ENCODE assay signal across 8 mouse cellular contexts in the genomic region with DNA sequence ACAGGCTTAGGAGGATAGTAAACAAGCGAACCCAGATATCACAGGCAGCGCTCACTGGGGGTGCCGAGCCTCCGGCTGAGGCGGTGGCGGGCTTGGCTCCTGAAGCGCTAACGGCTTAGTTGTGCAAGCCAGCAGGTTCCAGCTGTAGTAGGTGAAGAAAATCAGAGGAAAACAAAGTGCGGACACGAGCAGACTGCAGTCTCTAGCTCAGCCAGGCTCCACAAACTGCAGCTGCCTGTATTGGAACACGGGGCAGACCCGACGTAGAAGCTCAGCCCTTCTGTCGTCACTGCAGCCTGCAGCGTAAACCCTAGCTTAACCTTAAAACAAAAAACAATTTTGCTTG. TPM values are rescaled to one million over a fixed set of nuclear protein-coding genes. Genes with fewer than 3 reads are reported as not detected.
A peak's percentile ranks its signal among the peaks of the same experiment; 100 is the strongest.
DNase-seq lines count a peak whose midpoint lies in the region; ATAC-seq lines count a peak whose summit lies in the region.

No protein-coding gene starts in this region.

- ATAC-seq in hindbrain, embryonic 12.5 days (ENCODE audit: low FRiP score): peak; percentile 49; the same call in 1 of the 2 replicates
- ATAC-seq in liver, embryonic 12.5 days: no peak
- peak; percentile 52; the same call in 1 of the 2 replicates for ATAC-seq in stomach, embryonic 15.5 days (ENCODE audit: insufficient read depth, low FRiP score, low read depth)
- ATAC-seq in monocyte, adult 5-6 weeks (replicated peaks; ENCODE audit: insufficient number of reproducible peaks, low FRiP score, low TSS enrichment, poor library complexity, severe bottlenecking): no peak

- H3K27ac ChIP-seq in hindbrain, embryonic 12.5 days: no peak overlapping the region
- H3K27ac ChIP-seq in liver, embryonic 12.5 days: no peak overlapping the region
- peak overlapping the region; percentile 48; the same call in 1 of the 2 replicates for H3K27ac ChIP-seq in stomach, embryonic 15.5 days

- peaks cover 8% of the 10 kb centered on the region; the same call in 1 of the 2 replicates for H3K4me1 ChIP-seq in hindbrain, embryonic 12.5 days
- H3K4me1 ChIP-seq in liver, embryonic 12.5 days: no peaks in the 10 kb centered on the region
- 0 out of 2 replicates have a peak, but pooled peaks cover 5% of the 10 kb centered on the region for H3K4me1 ChIP-seq in stomach, embryonic 15.5 days

- WGBS in hindbrain, embryonic 12.5 days: 13% methylated on average over 15 of the region's 15 CpGs
- WGBS in liver, embryonic 12.5 days (ENCODE audit: insufficient replicate concordance): 15% methylated on average over 15 of the region's 15 CpGs
- 5% methylated on average over 15 of the region's 15 CpGs for WGBS in stomach, embryonic 15.5 days

- no peaks in the 10 kb centered on the region for H3K9me3 ChIP-seq in hindbrain, embryonic 12.5 days (replicated peaks)
- peaks cover 10% of the 10 kb centered on the region; the same call in 1 of the 2 replicates for H3K9me3 ChIP-seq in liver, embryonic 12.5 days (replicated peaks)
- no peaks in the 10 kb centered on the region for H3K9me3 ChIP-seq in stomach, embryonic 15.5 days

- peak overlapping the region; percentile 30 for H3K4me3 ChIP-seq in hindbrain, embryonic 12.5 days
- peak overlapping the region; percentile 19; the same call in 1 of the 2 replicates for H3K4me3 ChIP-seq in liver, embryonic 12.5 days
- H3K4me3 ChIP-seq in stomach, embryonic 15.5 days (replicated peaks): peak overlapping the region; percentile 23

- H3K4me2 ChIP-seq in hindbrain, embryonic 12.5 days (replicated peaks): peak overlapping the region; percentile 57
- peak overlapping the region; percentile 41 for H3K4me2 ChIP-seq in liver, embryonic 12.5 days
- peak overlapping the region; percentile 52 for H3K4me2 ChIP-seq in stomach, embryonic 15.5 days

- DNase-seq in adrenal gland, postnatal 10 days: peak; percentile 43
- DNase-seq in adrenal gland, adult 18-20 months (ENCODE audit: low spot score in 2 of 2): no peak
- peak; percentile 29 for DNase-seq in right cerebral cortex, adult 18-20 months
- DNase-seq in right cerebral cortex, postnatal 4 days: no peak

- H3K36me3 ChIP-seq in hindbrain, embryonic 12.5 days: no peaks in the 10 kb centered on the region
- no peaks in the 10 kb centered on the region for H3K36me3 ChIP-seq in liver, embryonic 12.5 days
- H3K36me3 ChIP-seq in stomach, embryonic 15.5 days: no peaks in the 10 kb centered on the region

- no peaks in the 10 kb centered on the region for H3K27me3 ChIP-seq in hindbrain, embryonic 12.5 days
- peaks cover 16% of the 10 kb centered on the region; the same call in 1 of the 2 replicates for H3K27me3 ChIP-seq in liver, embryonic 12.5 days (replicated peaks)
- no peaks in the 10 kb centered on the region for H3K27me3 ChIP-seq in stomach, embryonic 15.5 days (replicated peaks)

- peak overlapping the region; percentile 45 for H3K9ac ChIP-seq in hindbrain, embryonic 12.5 days
- no peak overlapping the region for H3K9ac ChIP-seq in liver, embryonic 12.5 days
- H3K9ac ChIP-seq in stomach, embryonic 15.5 days: no peak overlapping the region

RNA-seq across cellular contexts. Expression of a gene that starts 4.5 kb away (rescaled TPM):
- total RNA-seq in adrenal gland, postnatal 10 days (2021): not detected
- total RNA-seq in adrenal gland, adult 18-20 months (2021): not detected
- polyA plus RNA-seq in hindbrain, embryonic 12.5 days (2016; fragmentation: Nextera tagmentation; extraction: Ambion mirVana): not detected in 2 replicates
- polyA plus RNA-seq in liver, embryonic 12.5 days (2016; fragmentation: Nextera tagmentation; extraction: Ambion mirVana): not detected in 2 replicates
- not detected in 2 replicates for polyA plus RNA-seq in stomach, embryonic 15.5 days (2015; fragmentation: Nextera tagmentation; extraction: Ambion mirVana)
- total RNA-seq in monocyte, adult 5-6 weeks (2017): not detected in 3 replicates

Comparison
In these comparisons a context has a peak if more than half of its experiments do, and no peak if none do; other contexts are left out.
1. DNase-seq: peak in adrenal gland, postnatal 10 days (single experiment) and right cerebral cortex, adult 18-20 months (single experiment); none in adrenal gland, adult 18-20 months (0 of 2) and right cerebral cortex, postnatal 4 days (single experiment).
2. ATAC-seq: peak in hindbrain, embryonic 12.5 days (single experiment) and stomach, embryonic 15.5 days (single experiment); none in liver, embryonic 12.5 days (single experiment) and monocyte, adult 5-6 weeks (single experiment).
3. Peak in every context shown above with its lines, with median percentiles within 50 percentile points of each other: H3K4me2 ChIP-seq and H3K4me3 ChIP-seq.